Mouse (Mus musculus) embryonic facial prominence, embryonic 11.5 days (tissue): ENCODE data around the gene Col4a2. TPM values are rescaled to one million over a fixed set of nuclear protein-coding genes. Genes with fewer than 3 reads are reported as not detected.

Experiments
- ATAC-seq: fragments of 200-750 bp; cut with Nextera tagmentation; replicated peaks from 2 replicates; pipeline ENCODE4 v1.8.0; 2017; ENCODE audit warnings: low read depth; ENCODE audit not compliant: insufficient number of reproducible peaks, low FRiP score, low TSS enrichment
- DNase-seq: peaks from one replicate; pipeline ENCODE4 v3.0.0-alpha.2; 2015; ENCODE audit warnings: low spot score
- H3K27ac ChIP-seq: fragments of 300-500 bp; sonication (generic); replicated peaks from 2 replicates; pipeline ENCODE4 v1.5.1; 2014; ENCODE audit warnings: mild to moderate bottlenecking, low read depth, low read length, control low read depth
- H3K27me3 ChIP-seq: fragments of 300-500 bp; sonication (generic); 2 replicates; pipeline ENCODE4 v1.6.1; 2014; ENCODE audit warnings: mild to moderate bottlenecking, low read length, moderate library complexity, mixed read lengths; ENCODE audit not compliant: control insufficient read depth, insufficient read depth
- H3K36me3 ChIP-seq: fragments of 300-500 bp; sonication (generic); replicated peaks from 2 replicates; pipeline ENCODE4 v1.6.1; 2014; ENCODE audit warnings: low read depth, mild to moderate bottlenecking, low read length, moderate library complexity, mixed read lengths; ENCODE audit not compliant: control insufficient read depth, insufficient read depth
- H3K4me1 ChIP-seq: fragments of 300-500 bp; sonication (generic); 2 replicates; pipeline ENCODE4 v1.6.1; 2014; ENCODE audit warnings: low read length, mixed read lengths; ENCODE audit not compliant: control insufficient read depth, insufficient read depth
- H3K4me2 ChIP-seq: fragments of 300-500 bp; sonication (generic); 2 replicates; pipeline ENCODE4 v1.6.1; 2014; ENCODE audit warnings: low read depth, mild to moderate bottlenecking, control low read depth, low read length, moderate library complexity
- H3K4me3 ChIP-seq: fragments of 300-500 bp; sonication (generic); 2 replicates; pipeline ENCODE4 v1.5.1; 2014; ENCODE audit warnings: low read depth, low read length, control low read depth
- H3K9ac ChIP-seq: fragments of 300-500 bp; sonication (generic); replicated peaks from 2 replicates; pipeline ENCODE4 v1.6.1; 2014; ENCODE audit warnings: mild to moderate bottlenecking, control low read depth, low read length
- H3K9me3 ChIP-seq: fragments of 300-500 bp; sonication (generic); replicated peaks from 2 replicates; pipeline ENCODE4 v1.6.1; 2016; ENCODE audit warnings: mild to moderate bottlenecking, low read length, inconsistent platforms, mixed read lengths; ENCODE audit not compliant: control insufficient read depth
- WGBS: fragments of 180-500 bp; shearing (Covaris S2); extraction: QIAGEN DNeasy Blood & Tissue Kit; methylation state at CpG from one replicate; pipeline ENCODE4 v1.1.7; 2014; 5-methylcytosine and 5-hydroxymethylcytosine counted together
- polyA plus RNA-seq: library from polyadenylated mRNA; unstranded; fragments of >200 nt; fragmentation: Nextera tagmentation; extraction: Ambion mirVana; gene quantifications from 2 replicates; pipeline ENCODE4 v1.2.1, GENCODE M21; 2014

The Col4a2 gene
- polyA plus RNA-seq, 1 experiment from 2014 or later, result 26.7 TPM

- Histone ChIP-seq H3K4me3 (no peak overlapping the region), H3K9ac (no peak overlapping the region), H3K36me3 (no peaks in the 10 kb centered on the region), H3K4me1 (no peaks in the 10 kb centered on the region; the same call in 1 of the 2 replicates), H3K27ac (no peak overlapping the region), H3K9me3 (no peaks in the 10 kb centered on the region), H3K27me3 (no peaks in the 10 kb centered on the region), H3K4me2 (no peak overlapping the region)
- DNase-seq (no peak), ATAC-seq (no peak)
- 65% methylated on average over 3 of the region's 3 CpGs for WGBS
These were observed 144.7 kb downstream of the Col4a2 start for GRCm38 (mm10) chr8:11457278-11457677.

- Histone ChIP-seq H3K4me3 (no peak overlapping the region), H3K9ac (no peak overlapping the region), H3K4me1 (no peaks in the 10 kb centered on the region; the same call in 1 of the 2 replicates), H3K4me2 (no peak overlapping the region), H3K27me3 (no peaks in the 10 kb centered on the region), H3K9me3 (no peaks in the 10 kb centered on the region), H3K27ac (no peak overlapping the region), H3K36me3 (no peaks in the 10 kb centered on the region)
- ATAC-seq (peak; percentile 36; the same call in 1 of the 2 replicates), DNase-seq (peak; percentile 12)
- WGBS, result 34% methylated on average over 11 of the region's 12 CpGs
These were observed 145.6 kb downstream of the Col4a2 start for GRCm38 (mm10) chr8:11457981-11458836.

DNA sequence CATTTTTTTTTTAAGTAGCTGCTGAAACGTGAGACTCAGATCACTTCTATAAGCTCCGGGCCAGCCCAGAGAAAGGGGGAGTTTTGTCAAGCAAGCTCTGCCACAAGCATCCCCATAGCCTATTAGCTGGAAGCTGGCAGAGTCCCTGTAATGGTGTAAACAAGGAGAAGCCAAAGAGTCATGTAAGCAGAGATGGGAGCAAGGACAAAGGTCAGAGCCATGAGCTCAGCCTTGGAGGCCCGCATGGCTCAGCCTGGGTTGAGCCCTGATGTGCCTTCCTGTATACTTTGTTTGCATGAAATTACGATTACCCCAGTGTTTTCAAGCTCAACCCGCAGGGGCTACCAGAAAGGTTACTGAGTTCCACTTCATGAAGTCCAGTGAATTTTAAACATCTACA lies 146.4 kb downstream of the Col4a2 start:
- peak; percentile 58 for DNase-seq
- Histone ChIP-seq H3K4me2 (no peak overlapping the region), H3K27ac (no peak overlapping the region), H3K9me3 (no peaks in the 10 kb centered on the region), H3K4me3 (no peak overlapping the region), H3K36me3 (no peaks in the 10 kb centered on the region), H3K27me3 (no peaks in the 10 kb centered on the region), H3K4me1 (no peaks in the 10 kb centered on the region; the same call in 1 of the 2 replicates), H3K9ac (no peak overlapping the region)
- ATAC-seq, result no peak
- WGBS, result 13% methylated on average over 5 of the region's 5 CpGs

- ATAC-seq, result no peak
- Histone ChIP-seq H3K27ac (no peak overlapping the region), H3K4me1 (no peaks in the 10 kb centered on the region; the same call in 1 of the 2 replicates), H3K4me2 (no peak overlapping the region), H3K9me3 (no peaks in the 10 kb centered on the region), H3K27me3 (no peaks in the 10 kb centered on the region), H3K4me3 (no peak overlapping the region), H3K9ac (no peak overlapping the region), H3K36me3 (no peaks in the 10 kb centered on the region)
- DNase-seq, result no peak
- 31% methylated on average over 2 of the region's 2 CpGs for WGBS
These were observed 148.3 kb downstream of the Col4a2 start for GRCm38 (mm10) chr8:11460934-11461333.

DNA sequence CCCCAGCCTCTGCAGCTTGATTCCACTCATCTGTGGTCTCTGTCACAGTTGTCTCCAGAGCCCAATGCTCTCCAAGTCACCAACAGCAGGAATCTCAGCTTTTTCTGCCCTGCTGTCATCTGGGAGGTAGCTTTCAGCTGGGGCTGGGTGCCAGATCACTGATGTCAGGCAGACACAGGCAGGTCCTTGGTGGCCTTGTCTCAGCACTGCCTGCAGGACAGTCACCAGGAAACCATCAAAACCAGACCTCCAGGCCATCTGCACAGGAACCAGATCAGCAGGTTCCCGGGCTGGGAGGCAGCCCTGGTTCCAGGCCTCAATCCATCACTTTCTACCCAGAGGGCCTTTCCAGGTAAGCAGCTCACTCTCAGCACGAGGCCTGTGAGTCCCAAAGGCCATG lies 149.2 kb downstream of the Col4a2 start:
- Histone ChIP-seq H3K27me3 (no peaks in the 10 kb centered on the region), H3K27ac (no peak overlapping the region), H3K36me3 (no peaks in the 10 kb centered on the region), H3K9ac (no peak overlapping the region), H3K4me1 (no peaks in the 10 kb centered on the region; the same call in 1 of the 2 replicates), H3K4me2 (no peak overlapping the region), H3K9me3 (no peaks in the 10 kb centered on the region), H3K4me3 (no peak overlapping the region)
- 64% methylated on average over 2 of the region's 2 CpGs for WGBS
- DNase-seq (no peak), ATAC-seq (no peak)

DNA sequence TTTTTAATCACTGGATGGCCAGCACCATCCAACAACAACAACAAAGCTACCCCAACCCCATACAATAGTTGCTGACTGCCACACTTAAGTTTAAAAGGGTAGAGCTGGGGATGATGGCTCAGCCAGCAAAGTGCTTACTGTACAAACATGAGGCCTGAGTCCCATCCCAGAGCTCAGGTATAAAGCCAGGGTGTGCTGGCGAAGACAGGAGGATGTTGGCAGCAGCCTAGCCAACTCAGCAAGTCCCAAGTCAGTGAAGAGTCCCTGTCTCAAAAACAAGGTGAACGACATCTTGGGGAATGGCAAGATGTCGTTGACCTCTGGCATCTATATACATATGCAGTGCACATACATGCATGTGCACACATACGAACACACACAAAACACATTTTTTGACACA lies 150.0 kb downstream of the Col4a2 start:
- no peak overlapping the region for H3K27ac ChIP-seq
- H3K4me2 ChIP-seq, result no peak overlapping the region
- no peaks in the 10 kb centered on the region for H3K36me3 ChIP-seq
- H3K9ac ChIP-seq, result no peak overlapping the region
- DNase-seq, result no peak
- no peaks in the 10 kb centered on the region for H3K9me3 ChIP-seq
- 86% methylated on average over 4 of the region's 4 CpGs for WGBS
- no peaks in the 10 kb centered on the region for H3K27me3 ChIP-seq
- H3K4me1 ChIP-seq, result no peaks in the 10 kb centered on the region; the same call in 1 of the 2 replicates
- H3K4me3 ChIP-seq, result no peak overlapping the region
- ATAC-seq, result no peak

DNA sequence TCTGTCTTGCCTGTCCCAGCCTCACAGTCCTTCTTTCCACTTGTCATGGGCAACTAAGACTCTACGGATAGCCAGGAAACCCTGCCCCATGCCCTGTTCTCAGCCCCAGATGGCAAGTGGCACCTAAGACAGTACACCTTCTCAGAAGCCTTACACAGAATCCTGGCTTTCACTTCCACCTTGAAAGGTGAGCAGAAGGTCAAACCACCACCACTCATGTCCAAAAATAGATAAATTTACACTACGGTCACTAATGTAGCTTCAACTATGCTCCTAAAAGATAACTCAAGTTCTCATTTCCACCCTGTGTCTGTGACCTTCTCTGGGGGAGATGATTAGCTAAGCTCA lies 150.9 kb downstream of the Col4a2 start:
- no peaks in the 10 kb centered on the region; the same call in 1 of the 2 replicates for H3K4me1 ChIP-seq
- DNase-seq (no peak), ATAC-seq (no peak)
- no peak overlapping the region for H3K27ac ChIP-seq
- no peaks in the 10 kb centered on the region for H3K9me3 ChIP-seq
- no peak overlapping the region for H3K9ac ChIP-seq
- WGBS, result 86% methylated on average over 2 of the region's 2 CpGs
- no peaks in the 10 kb centered on the region for H3K27me3 ChIP-seq
- no peaks in the 10 kb centered on the region for H3K36me3 ChIP-seq
- no peak overlapping the region for H3K4me3 ChIP-seq
- H3K4me2 ChIP-seq, result no peak overlapping the region

DNA sequence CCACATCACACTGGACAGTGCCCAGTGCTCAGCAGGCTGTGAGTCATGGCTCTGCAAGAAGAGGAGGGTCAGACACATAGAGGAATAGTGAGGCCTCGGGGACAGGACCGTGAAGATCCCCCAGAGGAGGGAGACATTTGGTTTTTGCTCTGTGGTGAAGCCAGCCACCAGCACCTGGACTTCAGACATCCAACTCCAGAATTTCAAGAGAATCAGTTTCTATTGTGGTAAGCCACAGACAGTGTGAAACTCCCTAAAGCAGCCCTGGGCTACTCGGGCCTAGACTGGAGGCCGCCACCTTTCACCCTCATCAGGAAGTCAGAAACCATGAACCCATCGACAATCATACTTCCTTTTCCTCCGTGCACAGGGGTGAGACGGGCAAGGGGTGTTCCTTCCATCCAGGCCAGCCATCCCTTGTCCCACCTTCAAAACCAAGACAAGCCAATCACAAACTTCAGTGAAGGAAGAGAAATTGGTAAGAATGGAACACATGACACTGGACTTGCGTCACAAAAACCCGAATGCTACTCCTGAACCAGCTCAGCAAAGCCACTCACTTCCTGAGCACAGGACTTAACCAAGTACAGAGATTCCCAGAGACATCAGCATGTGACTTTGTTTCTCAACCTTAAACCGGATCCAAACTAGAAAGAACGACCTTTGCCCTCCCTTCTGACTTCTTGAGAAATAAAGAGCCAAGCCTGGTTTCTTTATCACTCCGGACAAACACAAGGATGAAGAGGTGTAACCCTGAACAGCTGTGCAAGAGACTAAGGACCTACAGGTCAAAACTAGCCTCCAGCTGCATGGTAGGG lies 151.5 kb downstream of the Col4a2 start:
- Histone ChIP-seq H3K27ac (no peak overlapping the region), H3K4me1 (no peaks in the 10 kb centered on the region; the same call in 1 of the 2 replicates), H3K36me3 (no peaks in the 10 kb centered on the region), H3K27me3 (no peaks in the 10 kb centered on the region), H3K9me3 (no peaks in the 10 kb centered on the region), H3K4me2 (no peak overlapping the region), H3K9ac (no peak overlapping the region), H3K4me3 (no peak overlapping the region)
- 68% methylated on average over 12 of the region's 12 CpGs for WGBS
- no peak for ATAC-seq
- DNase-seq, result no peak
